In the genomic region with DNA sequence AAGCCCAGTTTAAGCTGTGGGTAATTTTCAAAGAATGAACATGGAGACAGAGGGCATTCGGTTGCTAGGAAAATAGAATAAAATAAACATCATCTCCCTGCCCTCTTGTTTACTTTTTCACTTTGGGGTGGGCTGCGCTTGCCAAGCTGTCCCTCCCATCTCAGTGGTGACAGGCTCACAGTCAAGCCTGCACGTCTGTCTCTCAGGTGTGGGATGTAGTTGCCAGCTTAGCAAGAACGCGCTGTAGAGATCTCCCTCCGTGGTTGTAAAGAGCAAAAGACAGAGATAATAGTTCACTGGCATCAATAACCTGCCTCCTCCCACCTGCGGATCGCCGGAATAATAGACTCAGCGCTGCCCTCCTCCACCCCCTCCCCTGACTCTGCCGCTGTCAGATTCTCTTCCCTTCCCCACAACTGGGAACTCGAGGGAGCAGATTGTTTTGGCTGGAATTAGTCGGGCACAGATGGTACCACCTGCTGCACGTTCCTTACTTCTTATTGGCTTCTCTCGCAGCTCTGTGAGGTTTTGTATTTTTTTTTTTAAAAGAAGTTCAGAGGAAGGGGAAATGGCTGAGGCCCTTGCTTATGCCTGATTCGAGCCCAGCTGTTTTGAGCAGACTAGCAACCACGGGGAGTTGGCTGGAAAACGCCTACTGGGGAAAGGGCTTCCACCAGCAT, we compare ENCODE assay signal across 8 mouse cellular contexts. TPM values are rescaled to one million over a fixed set of nuclear protein-coding genes. Genes with fewer than 3 reads are reported as not detected.
DNase-seq lines count a peak whose midpoint lies in the region; ATAC-seq and TF ChIP-seq lines count a peak whose summit lies in the region.

No protein-coding gene starts in this region.

- no peak for TF ChIP-seq POLR2A in kidney, adult 2 months (IDR thresholded peaks at IDR 0.05; ENCODE audit: low read depth, low read length)

- H3K4me2 ChIP-seq in lung, embryonic 15.5 days, result peak overlapping the region; percentile 56
- peak overlapping the region; percentile 57 for H3K4me2 ChIP-seq in embryonic facial prominence, embryonic 15.5 days (replicated peaks)
- peak overlapping the region; percentile 71 for H3K4me2 ChIP-seq in hindbrain, embryonic 16.5 days (ENCODE audit: low read length)
- peak overlapping the region; percentile 53 for H3K4me2 ChIP-seq in liver, embryonic 15.5 days

- H3K27ac ChIP-seq in lung, embryonic 15.5 days, result no peak overlapping the region
- H3K27ac ChIP-seq in embryonic facial prominence, embryonic 15.5 days (replicated peaks), result no peak overlapping the region
- H3K27ac ChIP-seq in hindbrain, embryonic 16.5 days (ENCODE audit: low read depth, low read length), result no peak overlapping the region
- H3K27ac ChIP-seq in liver, embryonic 15.5 days (replicated peaks), result no peak overlapping the region
- no peak overlapping the region for H3K27ac ChIP-seq in kidney, adult 2 months (ENCODE audit: insufficient read depth, low read depth, low read length)

- ATAC-seq in lung, embryonic 15.5 days (ENCODE audit: borderline replicate concordance, extremely low read depth, low FRiP score, low TSS enrichment), result peak; percentile 46; the same call in 1 of the 2 replicates
- 0 out of 2 replicates have a peak, but pooled peaks have one; percentile 31 for ATAC-seq in embryonic facial prominence, embryonic 15.5 days (ENCODE audit: insufficient number of reproducible peaks, low FRiP score, low TSS enrichment, low read depth)
- ATAC-seq in hindbrain, embryonic 16.5 days, result peak; percentile 71
- no peak for ATAC-seq in liver, embryonic 15.5 days (ENCODE audit: insufficient read depth)

- no peak for TF ChIP-seq CTCF in kidney, adult 2 months (conservative IDR thresholded peaks at IDR 0.05; ENCODE audit: insufficient read depth, insufficient read length, low read depth, low read length)

- H3K4me1 ChIP-seq in lung, embryonic 15.5 days, result peaks cover 15% of the 10 kb centered on the region
- H3K4me1 ChIP-seq in embryonic facial prominence, embryonic 15.5 days, result peaks cover 12% of the 10 kb centered on the region
- peaks cover 4% of the 10 kb centered on the region for H3K4me1 ChIP-seq in hindbrain, embryonic 16.5 days (ENCODE audit: control insufficient read depth, insufficient read depth, low read depth, low read length)
- peaks cover 21% of the 10 kb centered on the region for H3K4me1 ChIP-seq in liver, embryonic 15.5 days (replicated peaks)
- no peaks in the 10 kb centered on the region for H3K4me1 ChIP-seq in kidney, adult 2 months (ENCODE audit: control insufficient read depth, insufficient read depth, low read length)

- no peaks in the 10 kb centered on the region for H3K27me3 ChIP-seq in lung, embryonic 15.5 days
- no peaks in the 10 kb centered on the region for H3K27me3 ChIP-seq in embryonic facial prominence, embryonic 15.5 days
- H3K27me3 ChIP-seq in hindbrain, embryonic 16.5 days (replicated peaks; ENCODE audit: control insufficient read depth, insufficient read depth, low read length), result no peaks in the 10 kb centered on the region
- no peaks in the 10 kb centered on the region for H3K27me3 ChIP-seq in liver, embryonic 15.5 days
- no peaks in the 10 kb centered on the region for H3K27me3 ChIP-seq in kidney, adult 2 months (replicated peaks; ENCODE audit: control insufficient read depth, insufficient read depth, low read length)

- no peak for DNase-seq in lung, postnatal 14 days
- DNase-seq in right cerebral cortex, postnatal 36 days (ENCODE audit: low spot score in 2 of 2), result peak; percentile 57 to 68
- no peak for DNase-seq in urinary bladder, postnatal 36 days (ENCODE audit: low spot score in 2 of 2)
- DNase-seq in kidney, adult 2 months, result no peak

- peak overlapping the region; percentile 27 for H3K4me3 ChIP-seq in lung, embryonic 15.5 days
- H3K4me3 ChIP-seq in embryonic facial prominence, embryonic 15.5 days (replicated peaks), result peak overlapping the region; percentile 27
- H3K4me3 ChIP-seq in hindbrain, embryonic 16.5 days (ENCODE audit: low read length), result peak overlapping the region; percentile 37
- peak overlapping the region; percentile 2; the same call in 1 of the 2 replicates for H3K4me3 ChIP-seq in liver, embryonic 15.5 days (replicated peaks)
- no peak overlapping the region for H3K4me3 ChIP-seq in kidney, adult 2 months (ENCODE audit: insufficient read depth, low read depth, low read length)

- 2% methylated on average over 18 of the region's 18 CpGs for WGBS in lung, embryonic 15.5 days
- 4% methylated on average over 18 of the region's 18 CpGs for WGBS in embryonic facial prominence, embryonic 15.5 days
- 4% methylated on average over 18 of the region's 18 CpGs for WGBS in hindbrain, embryonic 16.5 days
- 10% methylated on average over 18 of the region's 18 CpGs for WGBS in liver, embryonic 15.5 days (ENCODE audit: insufficient replicate concordance)
- 9% methylated on average over 18 of the region's 18 CpGs for WGBS in kidney, adult 2 months

- no peaks in the 10 kb centered on the region for H3K36me3 ChIP-seq in lung, embryonic 15.5 days
- no peaks in the 10 kb centered on the region for H3K36me3 ChIP-seq in embryonic facial prominence, embryonic 15.5 days
- no peaks in the 10 kb centered on the region for H3K36me3 ChIP-seq in hindbrain, embryonic 16.5 days (ENCODE audit: control insufficient read depth, insufficient read depth, low read length)
- H3K36me3 ChIP-seq in liver, embryonic 15.5 days (replicated peaks), result no peaks in the 10 kb centered on the region
- no peaks in the 10 kb centered on the region for H3K36me3 ChIP-seq in kidney, adult 2 months (ENCODE audit: control insufficient read depth, insufficient read depth, low read length)

- H3K9ac ChIP-seq in lung, embryonic 15.5 days, result no peak overlapping the region
- no peak overlapping the region for H3K9ac ChIP-seq in embryonic facial prominence, embryonic 15.5 days
- H3K9ac ChIP-seq in hindbrain, embryonic 16.5 days (ENCODE audit: low read depth, low read length), result peak overlapping the region; percentile 24; the same call in 1 of the 2 replicates
- H3K9ac ChIP-seq in liver, embryonic 15.5 days, result no peak overlapping the region

- H3K9me3 ChIP-seq in lung, embryonic 15.5 days, result no peaks in the 10 kb centered on the region
- no peaks in the 10 kb centered on the region for H3K9me3 ChIP-seq in embryonic facial prominence, embryonic 15.5 days (replicated peaks)
- no peaks in the 10 kb centered on the region for H3K9me3 ChIP-seq in hindbrain, embryonic 16.5 days (ENCODE audit: control insufficient read depth, low read length)
- H3K9me3 ChIP-seq in liver, embryonic 15.5 days (replicated peaks), result no peaks in the 10 kb centered on the region

RNA-seq across cellular contexts. Expression of a gene that starts 51.7 kb away (rescaled TPM):
- polyA plus RNA-seq in lung, embryonic 15.5 days (2015; fragmentation: Nextera tagmentation; extraction: Ambion mirVana), result 11.7 and 13.1 TPM in 2 replicates
- 14.1 and 14.9 TPM in 2 replicates for polyA plus RNA-seq in embryonic facial prominence, embryonic 15.5 days (2015; fragmentation: Nextera tagmentation; extraction: Ambion mirVana)
- polyA plus RNA-seq in hindbrain, embryonic 16.5 days (2015; fragmentation: Nextera tagmentation; extraction: Ambion mirVana), result 18.2 and 21.6 TPM in 2 replicates
- 3.7 and 4.0 TPM in 2 replicates for polyA plus RNA-seq in liver, embryonic 15.5 days (2015; fragmentation: Nextera tagmentation; extraction: Ambion mirVana)
- polyA plus RNA-seq in kidney, adult 2 months (2012; rRNA removed), result 5.0 and 7.2 TPM in 2 replicates

Comparison
In these comparisons a context has a peak if more than half of its experiments do, and no peak if none do; other contexts are left out.
1. DNase-seq: peak in right cerebral cortex, postnatal 36 days (2 of 2); none in lung, postnatal 14 days (single experiment), urinary bladder, postnatal 36 days (0 of 2) and kidney, adult 2 months (single experiment).
2. Peak in every context shown above with its lines, with median percentiles within 50 percentile points of each other: H3K4me2 ChIP-seq.